Mouse (Mus musculus) cerebellum, postnatal 4 days (tissue): ENCODE measurements at regions not wholly inside any gene's neighbourhood (a gene's known extent, or its start where the extent isn't known, plus 50 kb on each side); places are given as distances from the start of the nearest gene placed in this dataset.

Experiments used
- DNase-seq, 2 experiments: peaks; one replicate each; pipeline ENCODE4 v3.0.0; 2022; ENCODE audit warnings: low spot score in 2 of 2, mixed read lengths in 1 of 2

- no peak for DNase-seq
Observed at GRCm38 (mm10) chr2:143133931-143134330, 55.7 kb downstream of the Otor start.

DNA sequence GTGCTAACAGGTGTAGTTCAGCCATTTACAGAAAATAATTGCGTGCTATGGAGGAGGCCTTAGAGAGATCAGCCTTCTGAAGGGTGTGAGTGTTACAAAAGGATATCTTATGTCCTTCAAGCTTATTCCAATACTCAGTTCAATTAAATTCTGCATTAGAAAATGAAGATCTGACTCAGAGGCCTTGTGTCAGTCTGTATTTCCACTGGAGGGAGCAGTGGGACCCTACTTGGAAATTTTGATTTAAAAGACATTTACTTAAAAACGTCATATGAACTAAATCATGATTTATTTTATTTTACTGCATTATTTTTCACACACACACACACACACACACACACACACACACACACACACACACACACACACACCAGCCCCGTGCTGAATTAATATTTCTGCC, 70.9 kb downstream of the Otor start:
- DNase-seq = no peak

GRCm38 (mm10) chr2:143164081-143164984, 86.1 kb downstream of the Otor start:
- no peak for DNase-seq

- DNase-seq = no peak
Observed at GRCm38 (mm10) chr2:143166771-143167170, 88.5 kb downstream of the Otor start.

DNA sequence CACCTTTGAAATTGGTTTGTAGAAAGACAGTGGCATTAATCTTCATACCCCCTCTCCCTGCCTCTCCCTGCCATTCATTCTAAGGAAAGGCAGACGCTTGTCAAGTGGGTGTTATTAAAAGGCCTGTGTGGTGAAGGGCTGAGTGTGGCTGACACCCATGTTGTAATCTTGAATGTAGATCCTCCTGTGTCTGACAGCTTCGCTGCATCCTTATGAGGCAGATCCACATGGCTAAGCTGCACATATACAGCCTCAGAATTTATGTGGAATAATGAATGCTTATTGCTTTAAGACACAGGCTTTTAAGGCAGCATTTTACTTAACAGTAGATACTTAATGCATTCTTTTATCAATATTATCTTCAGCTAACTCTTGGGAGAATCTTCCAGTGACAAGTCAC, 92.4 kb downstream of the Otor start:
- no peak for DNase-seq

- no peak for DNase-seq
Observed at GRCm38 (mm10) chr2:143184614-143185013, 106.3 kb downstream of the Otor start.

DNA sequence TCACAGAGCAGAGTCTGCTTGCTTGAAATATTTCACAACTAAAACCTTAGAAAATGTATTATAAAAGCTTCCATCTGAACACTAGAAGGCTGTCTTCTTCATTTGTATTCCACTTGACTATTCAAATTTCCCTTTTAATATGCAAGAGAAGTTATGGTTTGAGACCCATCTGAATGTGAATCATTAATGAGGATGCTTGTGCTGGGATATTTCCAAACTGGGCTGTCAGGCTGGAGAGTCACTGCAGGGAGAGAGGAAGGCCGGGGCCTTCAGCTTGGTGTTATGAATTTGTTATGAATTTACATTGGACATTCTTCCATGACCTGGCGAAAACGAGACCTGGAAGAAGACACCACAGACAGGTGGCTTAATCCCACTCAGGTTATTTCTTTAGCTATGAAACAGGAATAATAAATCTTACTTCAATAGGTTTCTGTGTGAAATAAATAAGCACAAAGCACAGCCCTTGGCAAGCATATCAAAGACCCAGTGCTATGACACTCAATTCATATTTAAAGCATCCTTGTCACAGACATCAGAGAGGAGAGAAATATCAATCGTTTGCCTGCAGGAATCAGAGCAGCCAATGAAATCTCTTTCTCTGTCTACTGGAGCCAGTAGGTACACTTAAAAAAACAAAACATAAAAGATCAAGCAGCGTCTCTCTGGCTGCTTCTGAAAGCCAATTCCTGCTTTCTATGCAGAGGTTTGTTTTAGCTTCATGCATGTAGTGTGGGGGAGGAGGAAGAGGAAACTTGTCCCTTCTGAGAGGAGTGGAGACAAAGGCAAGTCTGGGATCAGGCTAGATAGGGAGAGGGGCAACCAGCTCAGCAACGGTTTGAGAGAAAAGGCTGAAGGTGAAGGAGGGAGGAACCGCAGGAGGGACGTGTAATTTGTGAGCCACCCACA, 114.2 kb downstream of the Otor start:
- no peak for DNase-seq

DNA sequence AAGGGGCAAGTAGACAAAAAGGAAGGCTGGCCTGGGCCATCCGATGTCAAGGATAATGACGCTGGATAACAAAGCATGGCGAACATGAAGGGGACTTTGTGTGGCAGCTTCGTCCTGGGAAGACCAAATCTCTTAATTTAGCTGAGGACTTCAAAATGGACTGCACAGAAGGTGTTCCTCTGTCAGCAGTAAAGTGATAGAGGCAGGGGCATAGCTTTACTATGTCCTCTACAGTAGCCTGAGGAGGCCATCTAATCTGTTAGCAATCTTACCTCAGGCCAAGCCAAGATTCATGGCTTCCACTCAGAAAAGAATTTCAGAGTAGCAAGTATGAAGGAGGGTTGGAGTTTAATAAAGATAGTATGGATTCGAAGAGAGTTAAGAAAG, 114.9 kb downstream of the Otor start:
- DNase-seq = no peak

- no peak for DNase-seq
Observed at GRCm38 (mm10) chr2:143199583-143200249, 121.4 kb downstream of the Otor start.

- no peak for DNase-seq
Observed at GRCm38 (mm10) chr2:143206053-143206452, 127.8 kb downstream of the Otor start.

- no peak for DNase-seq
Observed at GRCm38 (mm10) chr2:143207191-143207590, 128.9 kb downstream of the Otor start.

GRCm38 (mm10) chr2:143217251-143217650, 139.0 kb downstream of the Otor start:
- no peak for DNase-seq

DNA sequence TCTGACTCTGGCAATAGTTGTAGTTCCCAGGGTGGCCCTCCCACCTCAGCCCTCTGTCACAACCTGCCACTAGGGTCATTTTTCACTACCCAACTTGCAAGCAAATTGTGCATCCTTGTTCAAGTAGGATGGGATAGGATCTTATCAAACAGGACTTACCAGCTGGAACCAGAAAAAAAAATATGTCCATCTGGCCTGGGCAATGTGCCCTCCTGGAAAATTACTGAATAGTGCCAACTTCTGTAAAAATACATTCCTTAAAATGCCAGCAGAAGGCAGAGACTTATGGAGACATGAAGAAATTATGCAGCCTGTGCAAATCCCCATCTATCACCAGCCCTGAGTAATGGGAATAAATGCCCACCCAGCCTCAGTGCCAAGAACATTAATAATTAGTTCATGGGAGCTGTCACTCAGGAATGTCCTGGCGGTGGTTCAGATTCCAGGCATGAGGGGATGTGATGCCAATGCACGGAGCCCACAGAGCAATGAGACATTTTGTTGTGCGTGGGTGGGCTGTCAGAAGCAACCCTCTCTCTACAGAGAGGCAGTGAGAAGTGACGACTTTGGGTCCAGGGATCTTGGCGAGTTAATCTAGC, 139.6 kb downstream of the Otor start:
- peak; percentile 22 to 70 for DNase-seq

DNA sequence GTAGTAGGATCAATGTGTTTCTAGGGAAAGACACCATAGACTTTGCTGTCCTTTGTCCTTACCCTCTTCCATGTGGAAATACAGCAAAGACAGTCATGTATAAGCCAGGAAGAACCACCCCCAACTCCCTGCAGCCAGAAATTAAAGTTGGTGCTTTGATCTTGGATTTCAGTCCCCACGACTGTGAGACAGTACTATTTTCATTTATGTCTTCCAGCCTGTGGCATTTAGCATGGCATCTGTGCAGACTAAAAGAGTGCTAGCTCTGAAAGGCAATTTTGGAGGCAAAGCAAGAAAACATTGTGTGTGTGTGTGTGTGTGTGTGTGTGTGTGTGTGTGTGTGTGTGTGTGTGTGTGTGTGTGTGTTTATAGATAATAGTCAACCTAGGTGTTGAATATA, 144.1 kb downstream of the Otor start:
- DNase-seq = no peak

DNA sequence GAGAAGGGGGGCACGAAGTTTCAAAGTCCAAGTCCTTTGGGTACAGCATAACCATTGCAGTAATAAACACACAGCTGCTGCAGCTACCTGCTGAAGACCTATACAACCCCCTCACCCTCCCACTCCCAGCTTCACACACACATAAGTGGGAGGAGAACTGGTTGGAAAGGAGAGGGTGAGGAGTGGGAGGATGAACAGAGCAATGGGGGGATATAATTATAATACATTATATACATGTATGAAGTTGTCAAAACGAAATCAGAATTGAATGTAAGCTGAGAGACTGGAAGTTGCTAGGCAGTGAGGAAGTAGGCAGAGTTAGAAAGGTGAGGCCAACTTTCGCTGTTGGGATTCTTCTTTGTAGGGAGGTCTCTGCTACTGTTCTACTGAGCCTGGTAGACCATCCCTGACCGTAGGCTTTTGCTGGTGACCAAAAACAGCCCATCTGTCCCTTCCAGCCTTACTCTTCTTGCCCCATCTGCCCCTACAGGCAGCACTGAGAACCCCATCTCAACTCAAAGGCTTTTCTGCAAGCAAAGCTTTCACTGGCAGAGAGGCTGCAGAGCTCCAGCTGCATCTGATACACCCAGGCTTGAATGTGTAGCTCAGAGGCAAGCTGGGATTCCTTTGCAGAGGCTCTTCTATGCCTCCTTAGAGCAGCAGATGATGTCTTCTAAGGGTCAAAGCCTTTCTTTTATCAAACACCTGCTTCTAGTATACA, 146.3 kb downstream of the Otor start:
- DNase-seq = no peak

- DNase-seq = no peak
Observed at GRCm38 (mm10) chr2:143233795-143234194, 155.5 kb downstream of the Otor start.

GRCm38 (mm10) chr2:143240274-143240673, 162.0 kb downstream of the Otor start:
- no peak for DNase-seq

- no peak for DNase-seq
Observed at GRCm38 (mm10) chr2:143243741-143244140, 165.5 kb downstream of the Otor start.

DNA sequence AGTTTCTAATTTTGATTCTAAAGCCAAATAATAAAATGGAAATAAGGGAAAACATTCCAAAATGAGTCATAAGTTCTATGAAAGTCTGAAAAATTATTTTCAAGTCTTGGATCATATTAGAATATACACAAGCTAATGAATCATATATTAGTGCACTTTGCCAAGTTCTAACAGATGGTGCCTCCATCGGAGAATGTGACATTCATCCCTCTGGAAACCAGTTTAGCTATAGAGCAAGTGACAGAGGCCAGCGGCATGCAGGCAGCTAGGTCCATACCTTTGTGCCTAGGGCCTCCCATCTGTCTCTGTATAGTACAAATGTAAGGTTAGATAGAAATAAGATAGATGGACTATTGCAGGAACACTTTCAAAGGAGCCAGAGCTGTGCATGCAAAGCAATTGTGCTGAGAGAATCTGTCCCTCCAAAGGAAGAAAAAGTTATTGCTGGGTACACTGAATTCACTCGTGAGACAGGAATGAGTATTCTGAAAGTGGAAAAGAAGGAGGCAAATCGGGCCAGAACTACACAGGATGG, 167.9 kb downstream of the Otor start:
- DNase-seq = no peak

GRCm38 (mm10) chr2:143269026-143269425, 190.8 kb downstream of the Otor start:
- no peak for DNase-seq

DNA sequence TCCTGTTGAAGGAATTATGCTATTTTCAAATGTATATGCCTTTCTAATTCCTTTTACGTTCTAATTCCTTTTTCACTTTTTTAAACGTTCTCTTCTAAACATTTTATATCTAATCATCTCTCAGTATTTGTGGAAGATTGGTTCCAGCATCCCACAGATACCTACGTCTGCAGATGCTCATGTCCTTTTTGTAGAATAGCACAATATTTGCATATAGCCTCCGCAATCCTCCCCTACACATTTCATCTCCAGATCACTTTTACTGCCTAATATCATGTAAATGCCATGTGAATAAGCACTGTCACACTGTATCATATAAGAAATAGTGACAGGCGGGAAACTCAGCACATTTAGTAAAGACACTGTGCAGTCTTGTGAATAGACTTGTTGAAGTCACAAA, 192.6 kb downstream of the Otor start:
- DNase-seq = no peak
